Mouse (Mus musculus) stomach, postnatal 0 days (tissue): ENCODE data around the gene Slc35f1. TPM values are rescaled to one million over a fixed set of nuclear protein-coding genes. Genes with fewer than 3 reads are reported as not detected.
A peak's percentile ranks its signal among the peaks of the same experiment; 100 is the strongest.

Source experiments
- ATAC-seq: fragments of 200-750 bp; cut with Nextera tagmentation; 2 replicates; pipeline ENCODE4 v1.8.0; 2017; ENCODE audit not compliant: low FRiP score, low TSS enrichment
- DNase-seq: peaks from one replicate; pipeline ENCODE4 v3.0.0-alpha.2; 2016; ENCODE audit warnings: low spot score
- H3K27ac ChIP-seq: fragments of 300-500 bp; sonication (generic); replicated peaks from 2 replicates; pipeline ENCODE4 v1.5.1; 2014; ENCODE audit warnings: mild to moderate bottlenecking, control low read depth
- H3K27me3 ChIP-seq: fragments of 300-500 bp; sonication (generic); 2 replicates; pipeline ENCODE4 v1.6.1; 2014; ENCODE audit warnings: low read length; ENCODE audit not compliant: control insufficient read depth, insufficient read depth
- H3K36me3 ChIP-seq: fragments of 300-500 bp; sonication (generic); 2 replicates; pipeline ENCODE4 v1.6.1; 2014; ENCODE audit warnings: low read length, mixed read lengths; ENCODE audit not compliant: control insufficient read depth, insufficient read depth
- H3K4me1 ChIP-seq: fragments of 300-500 bp; sonication (generic); replicated peaks from 2 replicates; pipeline ENCODE4 v1.6.1; 2014; ENCODE audit warnings: antibody characterized with exemption; ENCODE audit not compliant: control insufficient read depth, insufficient read depth
- H3K4me2 ChIP-seq: fragments of 300-500 bp; sonication (generic); replicated peaks from 2 replicates; pipeline ENCODE4 v1.6.1; 2014; ENCODE audit warnings: low read depth, mild to moderate bottlenecking, control low read depth, moderate library complexity
- H3K4me3 ChIP-seq: fragments of 300-500 bp; sonication (generic); 2 replicates; pipeline ENCODE4 v1.5.1; 2014; ENCODE audit warnings: low read depth, low read length, control low read depth
- H3K9ac ChIP-seq: fragments of 300-500 bp; sonication (generic); 2 replicates; pipeline ENCODE4 v1.6.1; 2014; ENCODE audit warnings: mild to moderate bottlenecking, low read length, control low read depth, mixed read lengths
- H3K9me3 ChIP-seq: fragments of 300-500 bp; sonication (generic); 2 replicates; pipeline ENCODE4 v1.6.1; 2016; ENCODE audit warnings: low read length; ENCODE audit not compliant: control insufficient read depth
- CTCF ChIP-seq: IDR thresholded peaks from 2 replicates; pipeline ENCODE4 v1.5.1; 2016; ENCODE audit warnings: antibody characterized with exemption, low read depth, mild to moderate bottlenecking, moderate library complexity
- EP300 ChIP-seq: optimal IDR thresholded peaks from 2 replicates; pipeline ENCODE3; 2016; ENCODE audit warnings: antibody characterized with exemption
- WGBS: fragments of 180-500 bp; shearing (Covaris S2); extraction: QIAGEN DNeasy Blood & Tissue Kit; methylation state at CpG from one replicate; pipeline ENCODE4 v1.1.7; 2014; 5-methylcytosine and 5-hydroxymethylcytosine counted together
- polyA plus RNA-seq: library from polyadenylated mRNA; unstranded; fragments of >200 nt; fragmentation: Nextera tagmentation; extraction: Ambion mirVana; gene quantifications from 2 replicates; pipeline ENCODE4 v1.2.1, GENCODE M21; 2015

Slc35f1 gene
- polyA plus RNA-seq, 1 experiment from 2014 or later = 0.99 TPM

DNA sequence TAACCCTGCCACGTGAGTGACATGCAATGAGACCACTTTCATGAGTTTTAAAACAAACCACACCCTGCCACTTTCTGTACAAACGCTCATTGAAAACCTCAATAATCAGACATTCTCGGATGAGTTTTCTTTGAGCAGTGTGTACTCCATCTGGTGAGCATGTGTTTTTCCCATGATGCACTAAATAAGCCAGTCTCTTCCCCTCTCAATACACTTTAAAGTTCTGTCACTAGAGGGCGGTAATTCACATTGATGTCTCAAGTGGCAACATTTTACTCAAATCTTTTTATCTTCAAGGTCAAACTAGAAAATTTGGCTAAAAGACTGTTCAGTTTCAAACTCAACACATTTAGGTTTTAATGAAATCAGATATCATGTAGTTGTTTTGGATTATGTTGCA lies 68.3 kb downstream of the Slc35f1 start:
- TF ChIP-seq EP300 = no peak
- TF ChIP-seq CTCF = peak; percentile 72
- no peak overlapping the region for H3K4me2 ChIP-seq

DNA sequence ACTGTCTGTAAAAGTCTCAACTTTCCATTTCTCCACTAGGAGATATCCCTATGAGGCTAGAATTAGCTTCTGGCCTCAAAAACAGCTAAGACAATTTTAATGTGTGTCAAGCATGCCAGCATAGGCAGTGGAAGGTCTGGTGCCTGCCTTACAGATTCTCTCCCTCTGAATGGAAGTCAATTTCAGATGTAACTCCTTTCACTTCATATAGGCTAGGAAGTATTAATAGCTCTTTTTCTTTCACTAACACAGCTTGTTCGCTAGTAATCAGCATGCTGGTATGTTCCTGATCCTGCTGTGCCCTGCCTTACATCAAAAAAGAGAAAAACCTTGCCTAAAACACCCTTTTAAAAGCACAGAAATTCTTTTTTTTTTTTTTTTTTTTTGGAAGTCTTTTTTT lies 70.2 kb downstream of the Slc35f1 start:
- no peak overlapping the region for H3K4me2 ChIP-seq
- no peak overlapping the region for H3K9ac ChIP-seq
- WGBS = 96% methylated on average over 1 of the region's 1 CpGs
- H3K27ac ChIP-seq = no peak overlapping the region
- no peaks in the 10 kb centered on the region for H3K27me3 ChIP-seq
- no peak for ATAC-seq
- H3K9me3 ChIP-seq = no peaks in the 10 kb centered on the region
- H3K4me3 ChIP-seq = no peak overlapping the region
- no peak for DNase-seq
- TF ChIP-seq EP300 (no peak), CTCF (no peak)
- no peaks in the 10 kb centered on the region for H3K4me1 ChIP-seq
- no peaks in the 10 kb centered on the region for H3K36me3 ChIP-seq

More for the DNA sequence above, 68.3 kb downstream of the Slc35f1 start:
- DNase-seq = no peak
- H3K9ac ChIP-seq = no peak overlapping the region
- no peaks in the 10 kb centered on the region for H3K4me1 ChIP-seq
- no peak overlapping the region for H3K4me3 ChIP-seq
- no peaks in the 10 kb centered on the region for H3K36me3 ChIP-seq
- 24% methylated on average over 4 of the region's 4 CpGs for WGBS
- no peaks in the 10 kb centered on the region for H3K27me3 ChIP-seq
- ATAC-seq = no peak
- H3K27ac ChIP-seq = no peak overlapping the region
- H3K9me3 ChIP-seq = no peaks in the 10 kb centered on the region

GRCm38 (mm10) chr10:52779926-52780485 lies 89.7 kb downstream of the Slc35f1 start:
- no peak overlapping the region for H3K9ac ChIP-seq
- no peaks in the 10 kb centered on the region for H3K36me3 ChIP-seq
- no peaks in the 10 kb centered on the region for H3K27me3 ChIP-seq
- TF ChIP-seq CTCF (no peak), EP300 (no peak)
- no peak overlapping the region for H3K27ac ChIP-seq
- H3K4me1 ChIP-seq = no peaks in the 10 kb centered on the region
- ATAC-seq (no peak), DNase-seq (no peak)
- H3K4me2 ChIP-seq = no peak overlapping the region
- no peak overlapping the region for H3K4me3 ChIP-seq
- 23% methylated on average over 4 of the region's 4 CpGs for WGBS
- no peaks in the 10 kb centered on the region for H3K9me3 ChIP-seq

DNA sequence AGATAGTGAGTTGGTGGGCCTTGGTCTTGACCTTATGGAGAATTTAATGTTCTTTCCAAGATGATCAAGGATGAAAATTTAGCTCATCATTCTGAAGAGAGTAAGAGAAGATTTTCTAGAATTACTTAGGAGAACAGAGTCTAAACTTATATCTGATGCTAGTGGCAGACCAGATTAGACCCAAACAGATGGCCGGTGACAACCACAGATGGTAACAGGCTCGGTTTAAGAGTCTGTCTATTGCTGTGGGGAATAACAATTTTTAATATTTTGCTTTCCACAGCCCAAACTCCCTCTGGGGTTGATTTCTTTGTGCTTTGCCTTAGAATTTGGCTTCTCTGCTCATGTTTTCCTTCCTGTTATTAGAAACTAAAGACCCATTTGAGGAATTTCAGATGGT lies 96.7 kb downstream of the Slc35f1 start:
- H3K4me3 ChIP-seq = no peak overlapping the region
- no peaks in the 10 kb centered on the region for H3K36me3 ChIP-seq
- WGBS = 69% methylated on average over 2 of the region's 2 CpGs
- no peaks in the 10 kb centered on the region for H3K4me1 ChIP-seq
- no peaks in the 10 kb centered on the region for H3K27me3 ChIP-seq
- TF ChIP-seq CTCF (no peak), EP300 (no peak)
- ATAC-seq = no peak
- DNase-seq = no peak
- no peak overlapping the region for H3K27ac ChIP-seq
- no peak overlapping the region for H3K4me2 ChIP-seq
- H3K9ac ChIP-seq = no peak overlapping the region
- H3K9me3 ChIP-seq = no peaks in the 10 kb centered on the region

DNA sequence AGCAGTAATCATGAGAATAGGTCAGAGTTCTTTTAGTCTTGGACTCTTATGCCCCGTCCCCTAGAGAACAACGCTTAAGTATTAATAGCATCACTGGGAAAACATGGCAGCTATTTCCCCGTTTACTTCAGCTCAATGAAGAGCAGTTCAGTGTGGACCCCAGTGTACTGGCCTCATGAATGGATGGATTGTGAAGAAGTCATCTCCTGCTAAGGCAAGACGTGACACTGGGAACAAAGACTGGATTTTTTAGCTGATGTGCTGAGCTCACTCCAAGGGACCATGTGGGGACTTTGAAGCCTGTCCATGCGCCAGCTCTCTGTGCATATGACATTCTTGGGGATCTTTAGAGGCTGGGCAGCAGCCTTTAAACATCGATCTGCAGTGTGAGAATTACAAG lies 101.2 kb downstream of the Slc35f1 start:
- Histone ChIP-seq H3K4me3 (no peak overlapping the region), H3K4me2 (no peak overlapping the region), H3K4me1 (no peaks in the 10 kb centered on the region), H3K36me3 (no peaks in the 10 kb centered on the region), H3K27me3 (no peaks in the 10 kb centered on the region), H3K27ac (no peak overlapping the region), H3K9me3 (no peaks in the 10 kb centered on the region), H3K9ac (no peak overlapping the region)
- no peak for TF ChIP-seq EP300
- TF ChIP-seq CTCF = no peak
- WGBS = 71% methylated on average over 6 of the region's 6 CpGs
- DNase-seq (no peak), ATAC-seq (no peak)

GRCm38 (mm10) chr10:52797454-52797853 lies 107.1 kb downstream of the Slc35f1 start:
- no peak overlapping the region for H3K4me2 ChIP-seq
- ATAC-seq (no peak), DNase-seq (no peak)
- H3K9me3 ChIP-seq = no peaks in the 10 kb centered on the region
- H3K4me1 ChIP-seq = no peaks in the 10 kb centered on the region
- TF ChIP-seq EP300 = no peak
- H3K27me3 ChIP-seq = no peaks in the 10 kb centered on the region
- H3K9ac ChIP-seq = no peak overlapping the region
- WGBS = 62% methylated on average over 4 of the region's 4 CpGs
- H3K4me3 ChIP-seq = no peak overlapping the region
- no peak overlapping the region for H3K27ac ChIP-seq
- H3K36me3 ChIP-seq = no peaks in the 10 kb centered on the region
